Mouse (Mus musculus): ENCODE results near the gene Polr3b.
A peak's percentile ranks its signal among the peaks of the same experiment; 100 is the strongest.

Polr3b gene

DNA sequence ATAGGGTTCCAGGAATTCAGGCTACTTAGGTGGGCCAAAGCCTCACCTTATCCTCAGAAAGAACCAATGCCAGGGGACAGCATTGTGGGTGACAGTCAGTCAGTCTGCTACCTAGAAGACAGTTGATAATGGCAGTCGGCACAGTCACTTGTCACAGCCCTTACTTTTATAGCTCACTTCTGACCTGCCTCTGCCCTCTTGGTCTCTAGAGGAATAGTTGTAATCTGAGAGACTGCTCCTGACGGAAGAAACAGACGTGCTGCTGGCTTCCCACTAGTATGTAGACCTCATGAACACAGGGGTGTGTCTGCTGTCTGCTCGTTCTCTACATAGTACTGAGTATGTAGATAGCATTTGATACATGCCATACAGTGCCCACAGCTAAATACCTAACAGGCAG lies 11.8 kb upstream of the Polr3b start:
- no peak for DNase-seq (ENCODE audit: extremely low spot score, low spot score)

- DNase-seq (ENCODE audit: extremely low spot score, low spot score): no peak
Observed at GRCm38 (mm10) chr10:84610783-84611182, 11.3 kb upstream of the Polr3b start.

GRCm38 (mm10) chr10:84611664-84612063 lies 10.4 kb upstream of the Polr3b start:
- DNase-seq (ENCODE audit: extremely low spot score, low spot score): no peak

DNA sequence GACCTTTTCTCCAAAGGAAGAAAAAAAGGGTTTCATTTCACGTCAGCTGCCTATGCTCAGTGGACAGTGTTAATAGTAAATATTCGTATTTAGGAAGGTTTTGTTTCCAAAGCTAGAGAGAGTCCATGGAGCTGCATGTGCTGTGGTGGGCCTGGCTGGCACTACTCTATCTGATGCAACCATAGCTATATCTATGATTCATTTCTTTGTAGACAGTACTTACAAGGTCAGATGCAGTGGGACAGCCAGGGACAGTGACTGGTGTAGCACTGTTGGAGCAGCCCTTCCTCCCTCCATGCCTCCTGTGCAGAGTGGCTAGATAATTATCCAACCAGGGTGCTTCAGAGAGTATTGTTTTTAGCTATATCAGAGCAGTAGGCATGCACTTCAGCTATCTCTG lies 9.8 kb upstream of the Polr3b start:
- no peak for DNase-seq (ENCODE audit: extremely low spot score, low spot score)

GRCm38 (mm10) chr10:84613366-84613765 lies 8.7 kb upstream of the Polr3b start:
- DNase-seq (ENCODE audit: extremely low spot score, low spot score): no peak

DNA sequence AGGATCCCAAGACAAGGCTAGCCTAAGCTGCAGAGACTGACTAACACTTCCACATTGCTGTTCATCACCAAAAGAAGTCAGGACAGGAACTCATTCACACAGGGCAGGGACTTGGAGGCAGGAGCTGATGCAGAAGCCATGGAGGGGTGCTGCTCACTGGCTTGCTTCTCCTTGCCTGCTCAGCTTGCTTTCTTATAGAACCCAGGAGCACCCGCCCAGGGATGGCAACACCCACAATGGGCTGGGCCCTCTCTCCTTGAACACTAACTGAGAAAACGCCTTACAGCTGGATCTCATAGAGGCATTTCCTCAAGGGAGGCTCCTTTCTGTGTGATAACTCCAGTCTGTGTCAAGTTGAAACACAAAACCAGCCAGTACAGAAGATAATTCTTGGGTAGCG lies 7.0 kb upstream of the Polr3b start:
- no peak for DNase-seq (ENCODE audit: extremely low spot score, low spot score)

GRCm38 (mm10) chr10:84631182-84631581 lies 9.1 kb downstream of the Polr3b start:
- peak; percentile 34 for DNase-seq (ENCODE audit: extremely low spot score, low spot score)

- no peak for DNase-seq (ENCODE audit: extremely low spot score, low spot score)
Observed at GRCm38 (mm10) chr10:84632005-84632404, 9.9 kb downstream of the Polr3b start.

- no peak for DNase-seq (ENCODE audit: extremely low spot score, low spot score)
Observed at GRCm38 (mm10) chr10:84636656-84637055, 14.6 kb downstream of the Polr3b start.

- no peak for DNase-seq (ENCODE audit: extremely low spot score, low spot score)
Observed at GRCm38 (mm10) chr10:84638382-84638781, 16.3 kb downstream of the Polr3b start.

GRCm38 (mm10) chr10:84639525-84640287 lies 17.6 kb downstream of the Polr3b start:
- DNase-seq (ENCODE audit: extremely low spot score, low spot score): no peak

GRCm38 (mm10) chr10:84640861-84641260 lies 18.8 kb downstream of the Polr3b start:
- no peak for DNase-seq (ENCODE audit: extremely low spot score, low spot score)

DNA sequence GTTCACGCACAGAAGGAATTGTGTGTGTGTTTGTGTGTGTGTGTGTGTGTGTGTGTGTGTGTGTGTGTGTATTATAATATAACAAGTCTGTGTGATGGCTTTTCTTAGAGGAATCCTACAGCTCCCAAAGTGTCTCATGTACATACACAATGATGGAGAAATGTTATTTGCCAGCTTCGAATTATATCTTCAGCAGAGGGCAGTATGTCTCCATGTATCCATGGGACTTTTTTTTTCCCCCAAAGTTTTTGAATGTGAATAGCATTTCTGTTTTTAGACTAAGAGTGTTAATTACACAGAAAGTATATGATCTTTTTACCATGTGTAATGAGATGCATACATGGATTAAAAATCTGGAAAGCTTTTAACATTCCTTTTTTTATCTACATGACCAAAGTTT lies 19.5 kb downstream of the Polr3b start:
- no peak for DNase-seq (ENCODE audit: extremely low spot score, low spot score)

DNA sequence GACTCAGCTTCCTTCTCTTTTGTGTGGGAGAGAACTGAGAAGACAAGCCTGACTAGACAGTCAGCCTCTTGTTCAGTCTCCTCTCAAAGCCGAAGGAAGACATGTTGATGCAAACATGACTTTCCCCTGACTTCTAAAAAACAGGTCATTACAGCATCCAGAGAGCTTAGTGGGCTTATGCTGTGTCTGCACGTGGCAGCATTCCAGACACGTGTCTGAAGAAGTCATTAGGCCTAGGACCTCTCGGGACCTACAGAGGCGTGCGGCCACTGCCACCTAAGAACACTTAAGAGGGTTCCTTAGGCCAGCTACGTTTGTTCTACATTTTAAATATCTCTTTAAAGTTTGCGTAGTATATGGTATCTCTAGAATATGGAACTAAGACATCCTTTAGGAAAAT lies 23.8 kb downstream of the Polr3b start:
- no peak for DNase-seq (ENCODE audit: extremely low spot score, low spot score)

DNA sequence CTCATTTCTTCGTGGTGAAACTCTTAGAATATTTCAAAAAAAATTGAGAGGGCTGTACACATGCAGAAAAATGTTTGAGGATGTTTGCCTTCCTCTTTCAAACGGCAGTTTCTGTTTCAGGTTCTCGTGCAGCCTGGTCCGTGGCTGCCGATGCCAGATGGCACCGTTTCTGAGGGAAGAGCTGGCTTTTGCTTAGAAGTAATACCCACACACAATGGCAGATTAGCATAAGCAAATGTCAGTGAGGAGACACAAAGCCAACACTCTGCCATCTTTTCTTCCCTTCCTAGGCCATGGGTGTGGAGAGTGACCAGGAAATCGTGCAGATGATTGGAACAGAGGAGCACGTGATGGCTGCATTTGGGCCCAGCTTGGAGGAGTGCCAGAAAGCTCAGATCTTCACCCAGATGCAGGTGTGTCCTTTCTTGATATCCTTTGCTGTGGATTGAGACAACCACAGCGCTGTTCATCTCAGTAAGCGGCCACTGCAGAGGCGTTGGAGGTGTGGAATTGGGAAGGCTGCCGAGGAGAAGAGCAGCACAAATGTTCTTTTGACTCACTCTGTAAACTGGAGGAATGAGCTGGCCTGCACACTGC lies 24.5 kb downstream of the Polr3b start:
- no peak for DNase-seq (ENCODE audit: extremely low spot score, low spot score)

GRCm38 (mm10) chr10:84647264-84647663 lies 25.2 kb downstream of the Polr3b start:
- no peak for DNase-seq (ENCODE audit: extremely low spot score, low spot score)

DNA sequence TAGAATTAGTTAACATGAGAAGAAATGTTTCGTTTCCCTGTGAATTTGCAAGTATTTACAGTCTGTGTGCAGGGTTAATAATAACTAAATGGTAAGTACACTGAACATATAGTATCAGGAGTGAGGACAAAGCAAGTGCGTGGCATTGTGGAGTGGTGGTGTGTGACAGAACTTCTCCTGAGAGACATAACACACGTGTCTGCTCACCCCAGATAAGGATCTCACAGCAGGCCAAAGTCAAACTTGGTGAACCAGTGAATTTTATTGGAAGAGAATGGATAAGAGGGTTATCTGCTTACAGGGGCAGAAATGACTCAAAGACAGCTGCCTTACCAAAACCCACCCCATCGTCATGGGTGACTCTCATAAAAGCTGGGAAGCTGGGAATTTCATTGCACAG lies 26.8 kb downstream of the Polr3b start:
- DNase-seq (ENCODE audit: extremely low spot score, low spot score): no peak

DNA sequence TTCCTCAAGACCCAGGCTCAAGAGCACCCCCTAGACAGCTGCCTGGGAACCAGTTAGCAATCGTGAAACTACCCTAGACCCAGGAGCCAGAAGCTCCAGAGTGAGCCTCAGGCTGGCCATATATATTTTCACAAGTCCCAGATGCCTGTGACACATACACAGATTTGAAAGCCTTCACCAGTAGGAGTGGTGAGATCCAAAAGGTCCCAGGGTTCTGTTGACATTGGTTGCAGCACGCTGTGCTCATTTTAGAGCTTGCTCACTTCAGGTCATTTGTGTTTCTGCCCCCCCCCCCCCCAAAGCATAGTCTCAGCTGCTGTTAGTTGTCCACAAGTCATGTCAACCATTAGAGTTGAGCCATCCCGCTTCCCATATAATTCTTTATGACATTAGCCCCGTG lies 31.9 kb downstream of the Polr3b start:
- DNase-seq (ENCODE audit: extremely low spot score, low spot score): no peak

- DNase-seq (ENCODE audit: extremely low spot score, low spot score): no peak
Observed at GRCm38 (mm10) chr10:84654731-84655130, 32.6 kb downstream of the Polr3b start.

- no peak for DNase-seq (ENCODE audit: extremely low spot score, low spot score)
Observed at GRCm38 (mm10) chr10:84656618-84657017, 34.5 kb downstream of the Polr3b start.

DNA sequence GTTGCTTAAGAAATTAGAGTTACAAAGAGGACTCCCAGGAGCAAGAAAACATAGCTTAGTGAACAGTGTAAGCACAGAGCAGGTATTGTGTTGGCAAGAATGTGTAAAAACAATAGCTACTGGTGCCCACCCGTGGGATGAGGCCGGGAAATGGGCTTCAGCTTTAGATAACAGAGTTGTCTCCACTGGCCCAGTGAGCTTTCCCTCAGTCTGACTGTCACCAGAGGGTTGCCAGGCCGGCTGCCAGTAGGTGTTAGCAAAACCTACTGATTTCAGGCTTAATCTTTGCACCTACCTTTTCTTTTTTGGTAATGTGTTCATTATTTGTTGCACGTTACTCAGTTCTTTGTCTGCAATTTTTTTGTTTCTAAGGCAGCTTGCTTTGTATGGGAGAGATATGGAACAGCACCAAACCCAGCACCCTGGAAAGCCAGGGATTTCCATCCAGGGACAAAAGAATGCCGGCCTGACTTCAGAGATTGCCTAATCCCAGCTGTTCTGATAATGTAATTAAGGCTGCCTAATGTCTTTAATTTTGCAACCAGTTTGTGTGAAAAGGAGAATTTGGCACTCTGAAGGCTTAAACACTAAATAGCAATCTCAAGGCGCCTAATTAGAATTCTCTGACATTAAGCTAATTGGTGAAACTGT lies 35.5 kb downstream of the Polr3b start:
- no peak for DNase-seq (ENCODE audit: extremely low spot score, low spot score)

DNA sequence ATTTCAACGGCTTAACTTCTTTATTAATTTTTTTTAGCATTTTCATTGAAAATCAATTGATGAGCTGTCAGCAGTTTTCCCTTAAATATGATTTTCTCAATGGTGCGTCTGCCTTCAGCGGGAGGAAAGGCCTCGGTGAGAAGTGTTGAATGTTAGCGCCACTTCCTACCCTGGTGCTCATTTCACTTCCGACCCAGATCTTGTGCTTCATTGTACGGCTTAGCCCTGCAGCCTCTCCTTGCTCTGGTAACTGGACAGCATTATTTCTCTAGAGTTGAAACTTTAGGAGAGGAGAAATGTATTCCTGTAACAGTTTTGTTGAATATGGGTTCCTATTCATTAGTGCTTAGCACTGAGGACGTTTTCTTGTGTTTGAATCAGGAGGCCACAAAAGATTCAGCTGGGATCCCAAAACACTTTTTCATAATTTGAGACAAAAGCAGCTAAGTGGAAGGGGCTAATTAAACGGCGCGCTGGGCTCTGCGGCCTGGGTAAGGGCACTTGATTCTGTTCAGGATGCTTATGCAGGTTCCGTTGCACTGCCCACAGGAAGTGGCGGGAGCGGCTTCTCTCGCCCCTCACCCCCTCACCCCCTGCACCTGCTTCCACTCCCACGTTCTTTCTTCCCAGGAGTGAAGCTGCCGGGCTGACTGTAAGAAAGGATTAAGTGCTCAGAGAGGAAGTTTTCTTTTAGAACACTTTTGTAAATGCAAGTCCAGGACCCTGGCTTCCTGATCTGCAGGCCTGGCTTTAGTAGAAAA lies 36.2 kb downstream of the Polr3b start:
- DNase-seq (ENCODE audit: extremely low spot score, low spot score): no peak

Measured in neural tube, embryonic 10.5 days (tissue).